Mouse (Mus musculus) heart, embryonic 15.5 days (tissue): ENCODE results near the gene Tbx1. TPM values are rescaled to one million over a fixed set of nuclear protein-coding genes. Genes with fewer than 3 reads are reported as not detected.
A peak's percentile ranks its signal among the peaks of the same experiment; 100 is the strongest.

Experiments used
- ATAC-seq: fragments of 200-750 bp; cut with Nextera tagmentation; replicated peaks from 2 replicates; pipeline ENCODE4 v1.8.0; 2017; ENCODE audit warnings: low read depth, moderate TSS enrichment; ENCODE audit not compliant: insufficient number of reproducible peaks, insufficient read depth, low FRiP score
- H3K27ac ChIP-seq: fragments of 300-500 bp; sonication (generic); 2 replicates; pipeline ENCODE4 v1.5.1; 2015; ENCODE audit warnings: mild to moderate bottlenecking, inconsistent platforms
- H3K27me3 ChIP-seq: fragments of 300-500 bp; sonication (generic); 2 replicates; pipeline ENCODE4 v1.6.1; 2015; ENCODE audit warnings: inconsistent platforms
- H3K36me3 ChIP-seq: fragments of 300-500 bp; sonication (generic); 2 replicates; pipeline ENCODE4 v1.6.1; 2015; ENCODE audit warnings: mild to moderate bottlenecking, inconsistent platforms
- H3K4me1 ChIP-seq: fragments of 300-500 bp; sonication (generic); replicated peaks from 2 replicates; pipeline ENCODE4 v1.6.1; 2015; ENCODE audit warnings: inconsistent platforms
- H3K4me2 ChIP-seq: fragments of 300-500 bp; sonication (generic); 2 replicates; pipeline ENCODE4 v1.6.1; 2015; ENCODE audit warnings: inconsistent platforms, mild to moderate bottlenecking, moderate library complexity
- H3K4me3 ChIP-seq: fragments of 300-500 bp; sonication (generic); 2 replicates; pipeline ENCODE4 v1.5.1; 2015; ENCODE audit warnings: mild to moderate bottlenecking, inconsistent platforms
- H3K9ac ChIP-seq: fragments of 300-500 bp; sonication (generic); 2 replicates; pipeline ENCODE4 v1.6.1; 2015; ENCODE audit warnings: mild to moderate bottlenecking, inconsistent platforms
- H3K9me3 ChIP-seq: fragments of 300-500 bp; sonication (generic); replicated peaks from 2 replicates; pipeline ENCODE4 v1.6.1; 2016; ENCODE audit warnings: inconsistent platforms
- WGBS: fragments of 180-500 bp; shearing (Covaris S2); methylation state at CpG from one replicate; pipeline ENCODE4 v1.1.7; 2015; ENCODE audit warnings: mixed read lengths; 5-methylcytosine and 5-hydroxymethylcytosine counted together
- polyA plus RNA-seq: library from polyadenylated mRNA; unstranded; fragments of >200 nt; fragmentation: Nextera tagmentation; extraction: Ambion mirVana; gene quantifications from 2 replicates; pipeline ENCODE4 v1.2.1, GENCODE M21; 2015

Gene Tbx1
- polyA plus RNA-seq, 1 experiment from 2014 or later = 0.66 TPM

DNA sequence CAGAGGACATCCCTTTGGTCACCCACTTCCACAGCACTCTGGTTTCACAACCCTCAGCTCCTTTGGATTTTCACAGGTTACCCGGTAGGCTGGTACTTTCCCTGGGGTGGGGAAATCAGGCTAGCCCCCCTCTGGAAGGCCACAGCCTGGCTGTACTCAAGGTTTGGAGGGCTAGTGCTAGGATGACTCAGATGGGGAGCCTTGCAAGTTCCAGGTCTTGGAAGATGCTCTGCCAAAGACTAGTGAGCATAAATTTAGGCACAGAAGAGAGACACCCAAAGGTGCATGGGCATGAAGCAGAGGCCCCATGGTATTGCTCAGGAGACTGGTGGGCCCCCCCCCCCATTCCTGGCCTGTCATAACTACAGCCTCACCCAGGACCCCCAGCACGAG lies 38.5 kb upstream of the Tbx1 start:
- WGBS = 40% methylated on average over 2 of the region's 2 CpGs
- H3K9ac ChIP-seq = peak overlapping the region; percentile 72; the same call in 1 of the 2 replicates
- ATAC-seq = no peak
- peak overlapping the region; percentile 98 for H3K4me2 ChIP-seq
- no peaks in the 10 kb centered on the region for H3K9me3 ChIP-seq
- peaks cover 30% of the 10 kb centered on the region for H3K4me1 ChIP-seq
- no peak overlapping the region for H3K27ac ChIP-seq
- H3K27me3 ChIP-seq = peaks cover 73% of the 10 kb centered on the region
- H3K4me3 ChIP-seq = peak overlapping the region; percentile 79
- H3K36me3 ChIP-seq = no peaks in the 10 kb centered on the region

GRCm38 (mm10) chr16:18628206-18628947 lies 37.9 kb upstream of the Tbx1 start:
- Histone ChIP-seq H3K4me3 (peak overlapping the region; percentile 79), H3K27ac (no peak overlapping the region), H3K36me3 (no peaks in the 10 kb centered on the region), H3K4me2 (peak overlapping the region; percentile 98), H3K4me1 (peaks cover 30% of the 10 kb centered on the region), H3K27me3 (peaks cover 78% of the 10 kb centered on the region), H3K9ac (0 out of 2 replicates have a peak overlapping the region, but pooled peaks have one; percentile 72), H3K9me3 (no peaks in the 10 kb centered on the region)
- WGBS = 70% methylated on average over 7 of the region's 7 CpGs
- ATAC-seq = no peak

DNA sequence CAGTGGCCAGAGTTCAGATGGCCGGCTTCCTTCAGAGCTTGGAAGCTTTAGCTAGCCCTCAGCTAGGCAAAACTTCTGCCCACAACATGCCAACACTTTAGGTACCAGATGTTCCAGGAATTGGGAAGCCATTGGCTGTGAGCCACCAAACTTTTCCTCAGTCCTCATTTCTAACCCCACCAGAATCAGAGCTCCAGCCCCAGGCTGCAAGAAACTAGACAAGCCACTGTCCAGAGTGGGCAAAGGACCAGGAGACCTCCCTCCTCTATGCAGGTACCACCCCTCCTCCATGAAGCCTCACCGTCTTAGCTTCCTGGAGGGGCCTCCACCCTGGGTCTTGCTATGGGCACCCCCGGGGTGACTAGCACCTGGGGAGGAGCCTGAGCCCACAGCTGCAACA lies 36.7 kb upstream of the Tbx1 start:
- no peak overlapping the region for H3K9ac ChIP-seq
- peaks cover 32% of the 10 kb centered on the region for H3K4me1 ChIP-seq
- H3K36me3 ChIP-seq = no peaks in the 10 kb centered on the region
- H3K4me2 ChIP-seq = peak overlapping the region; percentile 90; the same call in 1 of the 2 replicates
- no peaks in the 10 kb centered on the region for H3K9me3 ChIP-seq
- H3K4me3 ChIP-seq = no peak overlapping the region
- H3K27me3 ChIP-seq = peaks cover 90% of the 10 kb centered on the region
- no peak for ATAC-seq
- 51% methylated on average over 3 of the region's 3 CpGs for WGBS
- no peak overlapping the region for H3K27ac ChIP-seq

- Histone ChIP-seq H3K4me2 (peak within 1 kb of the TSS; percentile 90), H3K27ac (no peak within 1 kb of the TSS), H3K36me3 (no peaks in the 10 kb centered on the region), H3K9ac (peak within 1 kb of the TSS; percentile 49), H3K4me1 (peaks cover 39% of the 10 kb centered on the region), H3K4me3 (peak within 1 kb of the TSS; percentile 56), H3K27me3 (peaks cover 94% of the 10 kb centered on the region), H3K9me3 (no peaks in the 10 kb centered on the region)
- WGBS = under 1% methylated on average over 63 of the region's 65 CpGs
- 0 out of 2 replicates have a peak, but pooled peaks have one; percentile 12 for ATAC-seq
Measured at GRCm38 (mm10) chr16:18626376-18626878, 36.0 kb upstream of the Tbx1 start, which contains the start of gene Gm49601. Gm49601 (minus strand) TSS chr16:18626427.

DNA sequence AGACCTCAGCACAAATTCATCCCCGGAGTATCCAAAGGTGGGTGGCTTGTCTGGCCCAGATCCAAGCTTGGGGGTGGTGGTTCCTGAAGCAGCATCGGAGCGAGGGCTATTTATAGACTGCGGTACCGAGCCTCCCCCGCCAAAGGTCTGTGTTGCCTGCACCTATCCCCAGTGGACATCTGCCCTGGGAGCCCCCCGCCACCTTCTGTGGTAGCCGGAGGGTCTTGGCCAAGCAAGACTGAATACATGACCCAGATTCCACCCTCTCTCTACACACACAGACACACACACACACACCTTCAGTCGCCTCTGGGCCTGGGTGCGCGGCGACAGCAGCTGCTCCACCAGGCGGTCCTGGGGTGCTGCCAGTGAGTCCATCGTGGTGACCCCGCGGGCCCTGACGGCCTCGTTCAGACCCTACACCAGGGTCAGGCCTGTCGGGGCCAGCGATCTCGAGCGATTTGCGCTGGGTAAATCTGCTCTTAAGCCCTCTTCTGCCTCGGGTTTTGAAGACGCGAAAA lies 35.4 kb upstream of the Tbx1 start:
- Histone ChIP-seq H3K4me1 (peaks cover 45% of the 10 kb centered on the region), H3K27ac (no peak overlapping the region), H3K9ac (peak overlapping the region; percentile 49), H3K9me3 (no peaks in the 10 kb centered on the region), H3K36me3 (no peaks in the 10 kb centered on the region), H3K4me2 (peak overlapping the region; percentile 90), H3K4me3 (peak overlapping the region; percentile 56), H3K27me3 (peaks cover 95% of the 10 kb centered on the region)
- no peak for ATAC-seq
- WGBS = 10% methylated on average over 26 of the region's 26 CpGs

- Histone ChIP-seq H3K4me3 (no peak overlapping the region), H3K9ac (no peak overlapping the region), H3K27me3 (peaks cover 95% of the 10 kb centered on the region), H3K4me1 (peaks cover 48% of the 10 kb centered on the region), H3K27ac (no peak overlapping the region), H3K9me3 (no peaks in the 10 kb centered on the region), H3K4me2 (no peak overlapping the region), H3K36me3 (no peaks in the 10 kb centered on the region)
- ATAC-seq = no peak
- WGBS = 53% methylated on average over 14 of the region's 14 CpGs
Measured at GRCm38 (mm10) chr16:18625097-18625496, 34.6 kb upstream of the Tbx1 start.

DNA sequence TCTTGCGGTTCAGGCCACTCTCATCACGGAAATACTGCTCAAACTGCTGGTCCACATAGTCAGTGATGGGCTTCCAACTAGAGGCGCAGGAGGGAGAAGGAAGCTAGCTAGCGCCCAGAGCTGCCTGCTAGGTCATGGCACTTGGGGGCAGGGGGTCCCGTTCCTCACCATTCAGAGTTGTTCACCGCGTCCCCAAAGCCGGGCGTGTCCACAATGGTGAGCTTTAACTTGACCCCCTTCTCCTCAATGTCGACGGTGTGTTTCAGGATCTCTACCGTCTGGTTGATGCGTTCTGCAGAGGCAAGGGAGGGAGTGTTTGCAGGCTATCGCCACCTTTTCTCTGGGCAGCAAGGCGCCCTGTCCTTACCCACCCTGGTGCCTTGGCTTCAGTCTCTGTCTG lies 34.2 kb upstream of the Tbx1 start:
- Histone ChIP-seq H3K36me3 (no peaks in the 10 kb centered on the region), H3K9me3 (no peaks in the 10 kb centered on the region), H3K4me3 (no peak overlapping the region), H3K9ac (no peak overlapping the region), H3K27me3 (peaks cover 97% of the 10 kb centered on the region), H3K4me2 (no peak overlapping the region), H3K4me1 (peaks cover 45% of the 10 kb centered on the region), H3K27ac (no peak overlapping the region)
- ATAC-seq = no peak
- WGBS = 39% methylated on average over 15 of the region's 15 CpGs

DNA sequence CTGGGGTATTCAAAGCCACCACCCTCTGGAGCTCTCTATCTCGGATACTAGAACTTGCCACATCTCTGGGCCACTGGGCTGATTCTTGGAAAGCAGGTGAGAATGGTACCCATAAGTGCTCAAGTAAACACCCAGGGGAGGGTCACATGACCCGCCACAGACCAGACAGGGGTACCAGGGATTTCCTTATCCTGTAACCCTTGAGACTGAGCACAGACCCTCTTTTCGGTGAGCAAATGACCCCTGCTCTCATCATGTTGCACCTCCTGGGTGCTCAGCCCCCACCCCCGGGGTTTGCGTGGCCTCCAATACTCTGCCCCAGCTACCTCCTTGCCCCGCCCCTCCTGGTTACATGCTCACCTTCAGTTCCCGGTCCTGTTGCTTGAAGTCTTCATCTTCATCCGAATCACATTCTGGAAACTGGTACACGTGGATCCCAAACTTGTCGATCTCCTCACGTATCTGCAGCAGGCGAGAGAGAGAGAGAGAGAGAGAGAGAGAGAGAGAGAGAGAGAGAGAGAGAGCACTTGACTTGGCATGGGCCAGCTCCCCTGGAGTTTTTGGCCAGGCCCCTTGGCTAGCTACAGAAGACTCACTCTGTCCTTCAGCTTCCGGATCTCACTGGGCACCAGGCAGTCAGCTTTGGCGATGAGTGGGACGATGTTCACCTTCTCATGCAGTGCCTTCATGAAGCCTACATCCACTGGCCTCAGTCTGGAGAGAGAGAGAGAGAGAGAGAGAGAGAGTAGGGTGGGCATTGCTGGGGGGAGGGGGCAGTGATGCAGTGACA lies 33.5 kb upstream of the Tbx1 start:
- H3K4me1 ChIP-seq = peaks cover 40% of the 10 kb centered on the region
- no peak overlapping the region for H3K27ac ChIP-seq
- no peak overlapping the region for H3K4me3 ChIP-seq
- WGBS = 48% methylated on average over 15 of the region's 15 CpGs
- H3K9ac ChIP-seq = no peak overlapping the region
- no peaks in the 10 kb centered on the region for H3K36me3 ChIP-seq
- peaks cover 98% of the 10 kb centered on the region for H3K27me3 ChIP-seq
- no peak for ATAC-seq
- no peak overlapping the region for H3K4me2 ChIP-seq
- H3K9me3 ChIP-seq = no peaks in the 10 kb centered on the region

DNA sequence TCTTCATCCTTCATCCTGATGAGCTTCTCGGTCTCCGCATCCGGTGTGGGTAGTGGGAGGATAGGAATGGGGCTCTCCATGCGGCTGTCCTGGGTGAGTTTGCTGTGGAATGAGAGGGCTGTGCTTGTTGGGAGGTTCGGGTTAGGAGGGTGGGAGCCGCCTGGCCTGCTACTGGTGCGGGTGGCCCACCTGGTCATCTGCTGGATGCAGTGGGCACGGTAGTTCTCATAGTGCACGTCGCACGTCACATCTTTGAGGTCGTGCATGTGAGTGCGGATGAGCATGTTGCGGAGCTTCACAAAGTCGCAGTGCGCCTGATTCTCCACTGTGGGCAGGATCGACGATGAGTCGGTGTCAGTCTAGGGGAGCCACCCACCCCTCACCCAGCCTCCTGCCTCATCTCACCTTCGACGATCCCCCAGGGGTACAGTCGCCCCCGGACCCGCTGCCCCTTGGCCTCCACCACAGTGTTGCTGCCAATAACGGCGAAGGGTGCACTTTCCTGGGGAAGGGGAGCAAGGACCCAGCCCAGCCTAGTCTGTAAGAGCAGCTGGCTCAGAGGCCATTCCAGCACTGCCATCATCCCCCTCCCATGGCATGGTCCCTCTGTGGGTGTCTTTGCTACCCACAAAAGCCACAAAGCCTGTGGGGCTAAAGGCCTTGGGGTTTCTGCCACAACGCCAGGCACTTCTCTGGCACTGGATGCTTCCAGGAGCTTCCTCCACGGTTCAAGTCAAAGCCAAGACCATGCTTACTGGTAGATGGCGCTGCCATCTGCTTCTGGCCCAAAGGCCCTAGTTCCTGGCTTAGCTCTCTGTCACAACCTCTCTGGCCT lies 32.7 kb upstream of the Tbx1 start:
- WGBS = 39% methylated on average over 29 of the region's 29 CpGs
- H3K4me2 ChIP-seq = no peak overlapping the region
- no peak overlapping the region for H3K9ac ChIP-seq
- H3K36me3 ChIP-seq = no peaks in the 10 kb centered on the region
- peaks cover 40% of the 10 kb centered on the region for H3K4me1 ChIP-seq
- no peak overlapping the region for H3K4me3 ChIP-seq
- H3K27ac ChIP-seq = no peak overlapping the region
- ATAC-seq = no peak
- H3K27me3 ChIP-seq = peaks cover 98% of the 10 kb centered on the region
- H3K9me3 ChIP-seq = no peaks in the 10 kb centered on the region

GRCm38 (mm10) chr16:18622019-18622418 lies 31.5 kb upstream of the Tbx1 start, which contains the start of gene Gp1bb:
Gp1bb (minus strand) TSS chr16:18622403.
- Histone ChIP-seq H3K9ac (peak within 1 kb of the TSS; percentile 53), H3K27me3 (peaks cover 97% of the 10 kb centered on the region), H3K36me3 (no peaks in the 10 kb centered on the region), H3K27ac (no peak within 1 kb of the TSS), H3K9me3 (no peaks in the 10 kb centered on the region), H3K4me1 (peaks cover 44% of the 10 kb centered on the region), H3K4me2 (peak within 1 kb of the TSS; percentile 98), H3K4me3 (peak within 1 kb of the TSS; percentile 58)
- no peak for ATAC-seq
- WGBS = 17% methylated on average over 17 of the region's 17 CpGs
